Mouse (Mus musculus): Measurements from ENCODE around the gene Gm20403.
"Not testable (repeated sequence)": the region's sequence is repeated elsewhere in the genome, so short reads cannot be mapped to it uniquely, and the experiment has no call there.

The Gm20403 gene

GRCm38 (mm10) chr12:54993246-54994067 lies 7.1 kb upstream of the Gm20403 start:
- DNase-seq (ENCODE audit: extremely low read depth, low read depth), result peak; percentile 77

GRCm38 (mm10) chr12:54992814-54993213 lies 6.5 kb upstream of the Gm20403 start:
- DNase-seq (ENCODE audit: extremely low read depth, low read depth), result no peak

GRCm38 (mm10) chr12:54988323-54988850 lies 2.1 kb upstream of the Gm20403 start:
- no peak for DNase-seq (ENCODE audit: extremely low read depth, low read depth)

- no peak for DNase-seq (ENCODE audit: extremely low read depth, low read depth)
Observed at GRCm38 (mm10) chr12:54987156-54987555, 827 bp upstream of the Gm20403 start.

- DNase-seq (ENCODE audit: extremely low read depth, low read depth), result no peak
Observed at GRCm38 (mm10) chr12:54985257-54986051, 875 bp downstream of the Gm20403 start.

- DNase-seq (ENCODE audit: extremely low read depth, low read depth), result peak; percentile 66
Observed at GRCm38 (mm10) chr12:54984701-54985256, 1.6 kb downstream of the Gm20403 start.

- no peak for DNase-seq (ENCODE audit: extremely low read depth, low read depth)
Observed at GRCm38 (mm10) chr12:54982935-54983715, 3.2 kb downstream of the Gm20403 start.

- no peak for DNase-seq (ENCODE audit: extremely low read depth, low read depth)
Observed at GRCm38 (mm10) chr12:54981962-54982361, 4.4 kb downstream of the Gm20403 start.

- no peak for DNase-seq (ENCODE audit: extremely low read depth, low read depth)
Observed at GRCm38 (mm10) chr12:54980939-54981338, 5.4 kb downstream of the Gm20403 start.

- DNase-seq (ENCODE audit: extremely low read depth, low read depth), result no peak
Observed at GRCm38 (mm10) chr12:54980532-54980931, 5.8 kb downstream of the Gm20403 start.

GRCm38 (mm10) chr12:54969033-54969432 lies 17.3 kb downstream of the Gm20403 start:
- no peak for DNase-seq (ENCODE audit: extremely low read depth, low read depth)

GRCm38 (mm10) chr12:54965532-54966160 lies 20.7 kb downstream of the Gm20403 start:
- no peak for DNase-seq (ENCODE audit: extremely low read depth, low read depth)

- no peak for DNase-seq (ENCODE audit: extremely low read depth, low read depth)
Observed at GRCm38 (mm10) chr12:54959569-54959968, 26.8 kb downstream of the Gm20403 start.

GRCm38 (mm10) chr12:54956974-54957373 lies 29.4 kb downstream of the Gm20403 start:
- DNase-seq (ENCODE audit: extremely low read depth, low read depth), result no peak

- DNase-seq (ENCODE audit: extremely low read depth, low read depth), result peak; percentile 31
Observed at GRCm38 (mm10) chr12:54956457-54956856, 29.9 kb downstream of the Gm20403 start.

- DNase-seq (ENCODE audit: extremely low read depth, low read depth), result no peak
Observed at GRCm38 (mm10) chr12:54946116-54946515, 40.2 kb downstream of the Gm20403 start.

- not testable (repeated sequence) for DNase-seq (ENCODE audit: extremely low read depth, low read depth)
Observed at GRCm38 (mm10) chr12:54942586-54943157, 43.7 kb downstream of the Gm20403 start.

- DNase-seq (ENCODE audit: extremely low read depth, low read depth), result not testable (repeated sequence)
Observed at GRCm38 (mm10) chr12:54937581-54938343, 48.6 kb downstream of the Gm20403 start.
